Mouse (Mus musculus) embryonic facial prominence, embryonic 10.5 days (tissue): ENCODE results near the gene Akr1c19. TPM values are rescaled to one million over a fixed set of nuclear protein-coding genes. Genes with fewer than 3 reads are reported as not detected.
A peak's percentile ranks its signal among the peaks of the same experiment; 100 is the strongest.
"Not testable (repeated sequence)": the region's sequence is repeated elsewhere in the genome, so short reads cannot be mapped to it uniquely, and the experiment has no call there.

Source experiments
- DNase-seq: peaks from one replicate; pipeline ENCODE4 v3.0.0-alpha.2; 2017; ENCODE audit warnings: low spot score
- H3K27ac ChIP-seq: fragments of 300-500 bp; sonication (generic); replicated peaks from 2 replicates; pipeline ENCODE4 v1.5.1; 2016; ENCODE audit warnings: mild to moderate bottlenecking
- H3K27me3 ChIP-seq: fragments of 300-500 bp; sonication (generic); replicated peaks from 2 replicates; pipeline ENCODE4 v1.6.1; 2016; ENCODE audit warnings: low read depth, mild to moderate bottlenecking; ENCODE audit not compliant: poor library complexity, severe bottlenecking
- H3K36me3 ChIP-seq: fragments of 300-500 bp; sonication (generic); replicated peaks from 2 replicates; pipeline ENCODE4 v1.6.1; 2016; ENCODE audit warnings: mild to moderate bottlenecking, moderate library complexity
- H3K4me1 ChIP-seq: fragments of 300-500 bp; sonication (generic); 2 replicates; pipeline ENCODE4 v1.6.1; 2016
- H3K4me3 ChIP-seq: fragments of 300-500 bp; sonication (generic); 2 replicates; pipeline ENCODE4 v1.5.1; 2016; ENCODE audit warnings: mild to moderate bottlenecking, moderate library complexity
- H3K9me3 ChIP-seq: fragments of 300-500 bp; sonication (generic); 2 replicates; pipeline ENCODE4 v1.6.1; 2016; ENCODE audit warnings: mild to moderate bottlenecking
- WGBS: fragments of 180-500 bp; shearing (Covaris S2); methylation state at CpG from one replicate; pipeline ENCODE4 v1.1.7; 2016; 5-methylcytosine and 5-hydroxymethylcytosine counted together
- polyA plus RNA-seq: library from polyadenylated mRNA; unstranded; fragments of >200 nt; fragmentation: Nextera tagmentation; extraction: Ambion mirVana; gene quantifications from 2 replicates; pipeline ENCODE4 v1.2.1, GENCODE M21; 2016

Akr1c19 gene
- polyA plus RNA-seq, 1 experiment from 2014 or later = 0.29 TPM

GRCm38 (mm10) chr13:4233135-4233534, 4.6 kb downstream of the Akr1c19 start:
- Histone ChIP-seq H3K4me3 (no peak overlapping the region), H3K9me3 (no peaks in the 10 kb centered on the region), H3K4me1 (no peaks in the 10 kb centered on the region), H3K27me3 (no peaks in the 10 kb centered on the region), H3K36me3 (no peaks in the 10 kb centered on the region), H3K27ac (no peak overlapping the region)
- WGBS = 80% methylated on average over 1 of the region's 1 CpGs
- DNase-seq = no peak

GRCm38 (mm10) chr13:4233536-4234172, 5.2 kb downstream of the Akr1c19 start:
- Histone ChIP-seq H3K9me3 (no peaks in the 10 kb centered on the region), H3K27me3 (no peaks in the 10 kb centered on the region), H3K36me3 (no peaks in the 10 kb centered on the region), H3K4me1 (no peaks in the 10 kb centered on the region), H3K27ac (no peak overlapping the region), H3K4me3 (no peak overlapping the region)
- no peak for DNase-seq
- 87% methylated on average over 3 of the region's 3 CpGs for WGBS

- peak overlapping the region; percentile 48 for H3K4me3 ChIP-seq
These were observed 16.5 kb downstream of the Akr1c19 start for GRCm38 (mm10) chr13:4244861-4245559.

GRCm38 (mm10) chr13:4249347-4249746, 20.8 kb downstream of the Akr1c19 start:
- 72% methylated on average over 3 of the region's 3 CpGs for WGBS
- no peak overlapping the region for H3K4me3 ChIP-seq
- no peak for DNase-seq

More at GRCm38 (mm10) chr13:4244861-4245559, 16.5 kb downstream of the Akr1c19 start:
- Histone ChIP-seq H3K36me3 (no peaks in the 10 kb centered on the region), H3K9me3 (no peaks in the 10 kb centered on the region), H3K27ac (peak overlapping the region; percentile 67), H3K27me3 (no peaks in the 10 kb centered on the region), H3K4me1 (peaks cover 5% of the 10 kb centered on the region; the same call in 1 of the 2 replicates)
- 4% methylated on average over 13 of the region's 13 CpGs for WGBS
- DNase-seq = peak; percentile 87

GRCm38 (mm10) chr13:4256894-4257293, 28.4 kb downstream of the Akr1c19 start:
- not testable (repeated sequence) for H3K4me1 ChIP-seq, H3K27ac ChIP-seq, H3K36me3 ChIP-seq, H3K9me3 ChIP-seq, H3K4me3 ChIP-seq, H3K27me3 ChIP-seq, DNase-seq

More at GRCm38 (mm10) chr13:4249347-4249746, 20.8 kb downstream of the Akr1c19 start:
- Histone ChIP-seq H3K27ac (no peak overlapping the region), H3K9me3 (no peaks in the 10 kb centered on the region), H3K36me3 (no peaks in the 10 kb centered on the region), H3K4me1 (peaks cover 5% of the 10 kb centered on the region; the same call in 1 of the 2 replicates), H3K27me3 (no peaks in the 10 kb centered on the region)

GRCm38 (mm10) chr13:4257349-4257748, 28.8 kb downstream of the Akr1c19 start:
- H3K27me3 ChIP-seq = no peaks in the 10 kb centered on the region
- H3K4me1 ChIP-seq = no peaks in the 10 kb centered on the region
- no peak overlapping the region for H3K27ac ChIP-seq
- H3K36me3 ChIP-seq = no peaks in the 10 kb centered on the region
- H3K4me3 ChIP-seq = no peak overlapping the region
- no peaks in the 10 kb centered on the region for H3K9me3 ChIP-seq
- DNase-seq = no peak
- WGBS = 84% methylated on average over 6 of the region's 6 CpGs

GRCm38 (mm10) chr13:4264612-4265011, 36.1 kb downstream of the Akr1c19 start:
- WGBS = 86% methylated on average over 3 of the region's 3 CpGs
- no peaks in the 10 kb centered on the region for H3K9me3 ChIP-seq
- DNase-seq = no peak
- no peaks in the 10 kb centered on the region for H3K4me1 ChIP-seq
- no peaks in the 10 kb centered on the region for H3K36me3 ChIP-seq
- H3K27ac ChIP-seq = no peak overlapping the region
- no peaks in the 10 kb centered on the region for H3K27me3 ChIP-seq
- no peak overlapping the region for H3K4me3 ChIP-seq

- 88% methylated on average over 2 of the region's 2 CpGs for WGBS
- H3K27me3 ChIP-seq = no peaks in the 10 kb centered on the region
- DNase-seq = no peak
These were observed 36.5 kb downstream of the Akr1c19 start for GRCm38 (mm10) chr13:4265047-4265446.

GRCm38 (mm10) chr13:4265455-4265854, 37.0 kb downstream of the Akr1c19 start:
- not testable (repeated sequence) for DNase-seq, H3K27ac ChIP-seq, H3K4me3 ChIP-seq, H3K36me3 ChIP-seq, H3K9me3 ChIP-seq, H3K27me3 ChIP-seq, H3K4me1 ChIP-seq
- WGBS = 90% methylated on average over 2 of the region's 2 CpGs

More at GRCm38 (mm10) chr13:4265047-4265446, 36.5 kb downstream of the Akr1c19 start:
- H3K27ac ChIP-seq = no peak overlapping the region
- H3K36me3 ChIP-seq = no peaks in the 10 kb centered on the region
- H3K9me3 ChIP-seq = no peaks in the 10 kb centered on the region
- no peaks in the 10 kb centered on the region for H3K4me1 ChIP-seq
- H3K4me3 ChIP-seq = no peak overlapping the region

GRCm38 (mm10) chr13:4270860-4271259, 42.4 kb downstream of the Akr1c19 start:
- no peaks in the 10 kb centered on the region for H3K27me3 ChIP-seq
- no peak for DNase-seq
- H3K27ac ChIP-seq = no peak overlapping the region
- H3K4me3 ChIP-seq = no peak overlapping the region
- H3K4me1 ChIP-seq = no peaks in the 10 kb centered on the region
- no peaks in the 10 kb centered on the region for H3K36me3 ChIP-seq
- no peaks in the 10 kb centered on the region for H3K9me3 ChIP-seq

GRCm38 (mm10) chr13:4277526-4277925, 49.0 kb downstream of the Akr1c19 start:
- Histone ChIP-seq H3K27ac (no peak overlapping the region), H3K27me3 (no peaks in the 10 kb centered on the region), H3K4me1 (no peaks in the 10 kb centered on the region), H3K9me3 (no peaks in the 10 kb centered on the region), H3K4me3 (no peak overlapping the region), H3K36me3 (no peaks in the 10 kb centered on the region)
- DNase-seq = no peak
- WGBS = 90% methylated on average over 2 of the region's 2 CpGs

GRCm38 (mm10) chr13:4279284-4279683, 50.8 kb downstream of the Akr1c19 start, which contains the start of gene Akr1c12:
Gene Akr1c12 (minus strand): TSS chr13:4279433.
- 67% methylated on average over 4 of the region's 4 CpGs for WGBS
- H3K4me1 ChIP-seq = no peaks in the 10 kb centered on the region

More at GRCm38 (mm10) chr13:4279284-4279683, 50.8 kb downstream of the Akr1c19 start, which contains the start of gene Akr1c12:
- no peaks in the 10 kb centered on the region for H3K9me3 ChIP-seq
- DNase-seq = no peak
- H3K27me3 ChIP-seq = no peaks in the 10 kb centered on the region
- no peak within 1 kb of the TSS for H3K4me3 ChIP-seq
- H3K36me3 ChIP-seq = no peaks in the 10 kb centered on the region
- H3K27ac ChIP-seq = no peak within 1 kb of the TSS
